Mouse (Mus musculus): ENCODE data around the gene Gm10053.

GRCm38 (mm10) chr19:24861276-24861611 lies 14.2 kb upstream of the Gm10053 start:
- TF ChIP-seq CTCF (conservative IDR thresholded peaks at IDR 0.05; ENCODE audit: low read length), result no peak
- TF ChIP-seq NANOG (IDR thresholded peaks at IDR 0.05; ENCODE audit: borderline replicate concordance, low read length), result no peak
- TF ChIP-seq POU5F1 (IDR thresholded peaks at IDR 0.05; ENCODE audit: borderline replicate concordance, low read length), result no peak

Data from E14TG2a.4 (cell line).